Mouse (Mus musculus): Measurements from ENCODE around the gene 1700093K21Rik.
"Not testable (repeated sequence)": the region's sequence is repeated elsewhere in the genome, so short reads cannot be mapped to it uniquely, and the experiment has no call there.

Gene 1700093K21Rik

DNA sequence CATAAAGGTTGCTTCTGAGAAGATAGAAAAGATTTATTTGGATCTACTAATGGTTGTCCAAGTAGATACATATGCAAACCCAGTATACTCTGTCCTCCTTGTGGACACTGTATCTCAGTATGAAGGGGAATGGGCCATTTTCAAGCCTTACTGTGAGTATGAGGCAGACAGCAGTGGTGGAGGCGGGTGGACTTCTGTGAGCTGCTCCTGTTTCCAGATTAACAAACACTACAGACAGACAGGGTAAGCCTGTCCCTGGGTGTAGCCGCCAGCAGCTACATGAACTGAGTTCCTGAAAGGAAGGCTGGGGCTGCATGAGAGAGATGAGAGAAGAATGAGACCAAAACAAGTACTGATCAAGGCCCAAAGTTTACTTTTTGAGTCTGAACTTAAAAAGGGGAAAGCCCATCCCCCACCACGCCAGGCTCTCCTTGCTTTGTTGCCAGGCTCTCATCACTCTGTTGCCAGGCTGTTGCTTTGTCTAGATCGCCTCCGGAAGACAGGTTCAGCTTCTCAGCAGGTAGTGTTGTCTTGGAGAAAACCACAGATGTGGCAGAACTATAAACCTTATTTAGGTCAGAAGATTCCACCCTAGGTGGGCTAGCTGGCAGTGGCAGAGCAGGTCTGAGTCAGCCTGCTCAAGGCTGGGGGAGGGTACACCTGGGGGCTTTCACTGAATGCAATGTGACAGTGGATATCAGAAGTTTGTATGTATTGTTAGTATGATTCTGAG is at the start of gene 1700093K21Rik:
Gene 1700093K21Rik (minus strand): TSS at position 683 of the 733 bp plus-strand sequence.
- DNase-seq (ENCODE audit: low read depth, low spot score): no peak

DNA sequence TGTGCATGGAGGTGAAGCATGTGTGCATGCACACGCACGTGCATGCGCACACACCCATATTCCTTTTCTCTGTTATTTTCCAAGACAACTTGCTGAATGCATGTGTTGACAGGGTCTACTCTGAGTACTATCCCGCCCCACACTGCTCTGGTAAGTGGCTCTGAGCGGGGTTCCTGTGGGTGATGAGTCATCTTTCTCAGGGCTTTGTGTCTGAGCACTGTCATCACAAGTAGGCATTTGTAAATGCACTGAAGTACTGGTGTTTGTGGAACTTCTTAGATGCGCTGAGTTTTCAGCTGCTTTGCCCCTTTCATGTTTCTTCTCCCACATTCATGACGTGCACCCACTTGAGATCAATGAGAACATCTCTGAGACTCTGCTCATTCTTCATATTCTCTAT is 49.2 kb upstream of the 1700093K21Rik start:
- DNase-seq (ENCODE audit: low read depth, low spot score): no peak

DNA sequence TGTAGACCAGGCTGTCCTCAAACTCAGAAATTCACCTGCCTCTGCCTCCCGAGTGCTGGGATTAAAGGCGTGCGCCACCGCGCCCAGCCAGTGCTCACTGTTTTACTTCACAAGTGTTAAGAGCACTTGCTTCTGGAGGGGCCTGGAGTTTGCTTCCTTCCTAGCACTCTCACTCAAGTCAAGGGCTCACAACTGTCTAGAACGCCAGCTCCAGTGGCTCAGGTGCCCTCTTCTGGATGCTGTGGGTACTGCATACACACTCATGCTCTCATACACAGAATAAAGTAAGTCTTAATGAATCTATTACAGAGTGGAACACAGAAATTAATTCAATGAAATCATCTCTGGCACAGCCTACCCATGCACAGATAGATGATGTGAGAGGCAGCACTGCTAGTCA is 44.8 kb upstream of the 1700093K21Rik start:
- DNase-seq (ENCODE audit: low read depth, low spot score): peak; percentile 79

DNA sequence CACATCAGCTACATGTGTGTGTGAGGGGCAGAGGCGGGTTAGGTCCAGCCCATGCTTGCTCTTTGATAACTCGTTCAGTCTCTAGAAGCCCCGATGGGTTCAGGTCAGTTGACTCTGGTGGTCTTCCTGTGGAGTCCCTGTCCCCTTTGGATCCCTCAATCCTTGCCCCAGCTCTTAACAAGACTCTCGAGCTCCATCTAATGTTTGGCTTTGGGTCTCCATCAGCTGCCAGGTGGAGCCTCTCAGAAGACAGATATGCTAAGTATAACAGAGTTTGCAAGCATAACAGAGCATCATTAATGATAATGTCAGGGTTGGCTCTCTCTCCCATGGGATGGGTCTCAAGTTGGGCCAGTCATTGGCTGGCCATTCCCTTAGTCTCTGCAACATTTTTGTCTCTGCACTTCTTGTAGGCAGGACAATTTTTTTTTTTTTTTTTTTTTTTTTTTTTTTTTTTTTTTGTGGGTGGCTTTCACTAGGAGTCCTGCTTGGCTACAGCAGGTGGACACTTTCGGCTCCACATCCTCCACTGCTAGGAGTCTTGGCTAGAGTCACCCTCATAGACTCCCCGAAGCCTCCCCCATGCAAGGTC is 36.2 kb upstream of the 1700093K21Rik start:
- DNase-seq (ENCODE audit: low read depth, low spot score): no peak

DNA sequence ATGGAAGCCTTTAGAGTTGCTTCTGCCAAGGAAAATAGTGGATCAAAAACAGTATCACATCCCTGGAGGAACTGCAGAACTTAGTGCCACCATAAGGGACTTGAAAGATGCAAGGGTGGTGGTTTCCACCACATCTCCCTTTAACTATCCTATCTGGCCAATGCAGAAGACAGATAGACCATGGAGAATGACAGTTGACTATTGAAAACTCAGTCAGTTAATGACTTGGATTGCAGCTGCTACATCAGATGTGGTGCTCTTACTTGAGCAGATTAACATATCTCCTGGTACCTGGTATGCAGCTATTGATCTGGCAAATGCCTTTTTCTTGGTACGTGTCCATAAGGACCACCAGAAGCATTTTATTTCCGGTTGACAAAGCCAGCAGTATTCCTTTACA is 16.5 kb upstream of the 1700093K21Rik start:
- no peak for DNase-seq (ENCODE audit: low read depth, low spot score)

DNA sequence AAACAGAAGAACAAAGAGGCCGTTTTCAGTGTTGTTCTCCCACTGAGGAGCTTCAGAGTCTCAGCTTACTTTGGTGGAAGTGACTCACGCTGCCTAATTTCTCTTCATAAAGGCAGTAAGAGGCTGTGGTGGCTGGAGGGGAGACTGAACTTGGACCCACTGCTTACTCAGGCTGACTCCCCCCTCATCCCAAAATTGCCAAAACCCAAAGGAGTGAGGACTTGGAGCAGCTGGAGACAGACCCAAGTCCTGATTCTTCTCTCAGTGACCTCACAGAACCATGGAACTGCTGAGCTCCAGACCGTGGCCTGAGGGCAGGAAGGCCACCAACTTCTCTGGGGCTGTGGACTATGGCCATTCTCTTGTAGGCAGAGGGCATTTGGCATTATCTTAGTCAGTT is 2.0 kb downstream of the 1700093K21Rik start:
- no peak for DNase-seq (ENCODE audit: low read depth, low spot score)

DNA sequence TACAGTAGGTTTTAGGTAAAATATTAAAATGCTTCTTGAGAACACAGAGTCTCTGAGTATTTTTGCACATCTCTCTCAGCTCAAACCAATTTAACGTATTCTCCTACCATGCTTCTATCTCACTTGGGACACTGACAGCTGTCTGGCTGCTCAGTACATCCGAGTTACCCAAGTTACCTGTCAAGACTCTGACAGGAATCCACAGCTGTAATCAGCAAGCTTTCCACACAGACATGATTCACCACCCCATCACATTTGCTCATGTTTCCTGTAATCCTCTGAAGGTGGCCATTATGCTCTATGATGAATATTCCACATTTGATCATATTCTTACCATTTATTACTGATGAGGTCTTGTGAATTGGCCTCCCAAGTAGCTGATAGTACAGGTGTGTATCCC is 5.6 kb downstream of the 1700093K21Rik start:
- no peak for DNase-seq (ENCODE audit: low read depth, low spot score)

DNA sequence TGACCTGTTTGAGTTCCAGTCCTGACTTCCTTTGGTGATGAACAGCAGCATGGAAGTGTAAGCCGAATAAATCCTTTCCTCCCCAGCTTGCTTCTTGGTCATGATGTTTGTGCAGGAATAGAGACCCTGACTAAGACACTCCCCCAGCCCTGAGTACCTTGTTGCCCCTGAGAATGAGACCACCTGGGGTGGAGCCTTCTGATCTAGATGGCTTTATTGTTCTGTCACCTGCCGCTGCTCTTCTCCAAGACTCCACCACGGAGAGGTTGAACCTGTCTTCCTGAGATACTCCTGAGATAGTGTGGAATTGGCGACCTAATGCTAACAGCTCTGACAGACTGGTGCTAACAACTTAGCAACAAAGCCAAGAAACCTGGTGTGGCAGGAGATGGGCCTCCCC is 6.2 kb downstream of the 1700093K21Rik start:
- DNase-seq (ENCODE audit: low read depth, low spot score): not testable (repeated sequence)

DNA sequence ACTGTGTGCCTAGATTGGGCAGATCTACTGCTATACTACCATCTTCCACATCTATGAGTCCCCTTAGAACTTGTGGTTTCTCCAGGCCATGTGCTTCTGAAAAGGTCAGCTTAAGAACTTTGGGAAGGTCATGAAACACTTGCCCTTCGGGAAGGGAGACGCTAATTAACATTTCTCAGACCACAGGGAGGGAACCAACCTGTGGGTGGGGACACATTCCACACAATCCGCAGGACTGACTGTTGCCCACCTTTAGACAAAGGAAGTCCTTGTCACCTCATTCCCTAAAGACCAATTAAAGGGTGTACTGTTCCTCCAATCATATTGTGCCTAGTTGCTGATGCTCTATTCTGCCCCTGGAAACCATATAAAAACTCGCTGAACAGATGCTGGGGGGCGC is 16.2 kb downstream of the 1700093K21Rik start:
- DNase-seq (ENCODE audit: low read depth, low spot score): not testable (repeated sequence)

DNA sequence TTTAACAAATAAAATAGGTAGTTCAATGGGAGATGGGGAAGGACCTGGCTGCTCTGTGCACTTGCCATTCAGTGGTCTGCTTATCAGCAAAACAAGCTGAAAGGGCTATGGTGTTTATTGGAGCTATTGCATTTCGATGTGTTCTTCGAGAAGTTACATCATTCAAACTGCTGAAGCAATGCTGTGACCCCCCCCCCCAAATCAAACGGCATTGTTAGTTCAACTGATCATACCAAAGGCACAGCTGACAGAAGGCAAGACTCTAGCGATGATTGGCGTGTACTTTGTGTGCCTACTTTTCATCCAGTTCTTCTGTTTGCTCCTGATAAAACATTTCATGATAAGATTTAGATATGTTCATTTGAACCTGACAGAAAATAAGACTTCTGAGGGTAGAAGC is 22.3 kb downstream of the 1700093K21Rik start:
- peak; percentile 26 for DNase-seq (ENCODE audit: low read depth, low spot score)

DNA sequence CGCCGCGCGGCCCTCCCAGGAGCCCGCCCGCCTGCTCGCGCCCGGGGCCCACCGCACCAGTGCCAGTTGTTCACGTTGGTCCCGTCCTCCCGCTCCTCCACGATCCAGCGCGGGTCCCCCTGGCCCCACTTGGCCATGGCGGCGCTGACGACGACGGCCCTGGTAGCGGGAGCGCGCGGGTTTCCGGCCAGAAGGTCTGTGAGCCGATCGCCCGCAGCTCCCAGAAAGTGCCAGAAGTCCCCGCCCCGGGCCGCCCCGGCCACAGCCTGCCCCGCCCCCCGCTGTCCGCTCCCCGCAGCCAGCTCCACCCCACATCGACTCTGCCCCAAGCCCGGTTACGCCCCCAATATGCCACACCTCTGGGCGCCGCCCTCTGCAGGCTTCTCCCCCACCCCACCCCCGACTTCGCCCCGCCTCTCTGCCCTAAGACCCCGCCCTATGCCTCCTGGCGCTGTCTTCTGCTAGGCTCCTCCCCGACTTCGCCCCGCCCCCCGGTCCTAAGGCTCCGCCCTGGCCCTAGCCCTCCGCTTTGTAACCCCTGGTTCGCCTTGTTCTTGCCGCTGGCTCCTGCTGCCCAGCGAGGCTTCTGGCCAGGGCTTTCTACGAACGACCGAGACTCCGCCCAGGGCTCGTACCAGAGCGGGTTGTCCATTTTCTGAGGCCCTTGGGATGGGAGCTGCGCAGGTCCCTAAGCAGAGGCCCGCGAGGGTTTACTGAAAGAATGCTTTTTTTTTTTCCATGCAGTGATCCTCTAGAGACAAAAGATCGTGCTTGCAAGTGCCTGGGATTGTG is 23.0 kb downstream of the 1700093K21Rik start, which contains the start of gene Ahsa2:
Gene Ahsa2 (minus strand): TSS at position 313 of the 792 bp plus-strand sequence.
- DNase-seq (ENCODE audit: low read depth, low spot score): peak; percentile 97

DNA sequence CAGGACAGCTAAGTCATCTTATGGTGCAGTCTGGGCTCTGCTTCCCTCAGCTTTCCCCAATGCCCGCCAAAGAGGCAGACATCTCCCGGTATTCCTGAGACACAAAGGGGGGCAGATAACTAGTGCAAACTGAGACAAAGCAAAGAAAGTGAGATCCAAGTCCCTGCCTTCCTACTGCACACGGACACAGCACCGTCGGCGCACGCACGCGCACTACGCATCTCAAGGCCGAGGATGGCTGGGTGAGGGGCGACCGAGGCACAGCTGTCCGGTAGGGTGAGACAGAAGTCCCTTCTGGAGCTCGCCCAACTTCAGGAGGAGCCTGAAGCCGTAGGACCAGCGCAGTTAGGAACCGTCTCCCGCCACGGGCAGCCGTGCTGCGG is 23.6 kb downstream of the 1700093K21Rik start:
- DNase-seq (ENCODE audit: low read depth, low spot score): peak; percentile 83

DNA sequence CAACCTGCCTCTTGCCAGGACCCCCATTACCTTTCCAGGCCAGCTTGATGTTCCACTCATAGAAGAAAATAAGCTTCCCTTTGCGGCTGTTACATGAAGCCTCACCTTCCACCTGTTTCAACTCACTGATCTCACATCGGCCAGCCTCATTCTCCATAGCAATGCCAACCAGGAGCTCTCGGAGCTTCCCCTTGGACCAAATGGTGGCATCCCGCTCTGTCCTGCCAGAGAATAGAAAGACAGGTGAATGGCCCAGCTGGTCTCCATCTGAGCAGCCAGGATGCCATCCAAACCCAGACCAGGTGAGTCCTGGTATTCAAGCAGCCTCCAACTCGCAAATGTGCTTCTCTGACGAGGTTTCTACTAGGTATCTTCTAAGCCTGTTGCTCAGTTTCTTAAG is 24.3 kb downstream of the 1700093K21Rik start:
- peak; percentile 14 for DNase-seq (ENCODE audit: low read depth, low spot score)

DNA sequence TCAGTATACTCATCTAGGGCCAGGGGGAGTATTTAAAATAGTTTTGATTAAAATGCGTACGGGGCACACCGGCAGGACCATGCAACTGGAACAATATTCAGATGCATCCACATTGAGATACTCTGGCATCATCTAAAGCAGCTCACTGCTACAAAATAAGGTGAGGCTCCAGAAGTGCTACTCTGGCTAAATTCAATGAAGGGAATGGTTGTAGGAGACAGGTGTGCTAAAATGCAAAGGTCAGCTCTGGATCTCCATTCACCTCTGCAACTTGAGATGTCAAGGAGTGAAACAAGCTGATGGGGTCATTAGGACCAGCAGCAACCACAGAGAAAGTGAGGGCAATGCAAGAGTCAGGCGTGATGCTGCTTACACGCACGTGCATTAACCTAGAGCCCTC is 25.7 kb downstream of the 1700093K21Rik start:
- DNase-seq (ENCODE audit: low read depth, low spot score): no peak

DNA sequence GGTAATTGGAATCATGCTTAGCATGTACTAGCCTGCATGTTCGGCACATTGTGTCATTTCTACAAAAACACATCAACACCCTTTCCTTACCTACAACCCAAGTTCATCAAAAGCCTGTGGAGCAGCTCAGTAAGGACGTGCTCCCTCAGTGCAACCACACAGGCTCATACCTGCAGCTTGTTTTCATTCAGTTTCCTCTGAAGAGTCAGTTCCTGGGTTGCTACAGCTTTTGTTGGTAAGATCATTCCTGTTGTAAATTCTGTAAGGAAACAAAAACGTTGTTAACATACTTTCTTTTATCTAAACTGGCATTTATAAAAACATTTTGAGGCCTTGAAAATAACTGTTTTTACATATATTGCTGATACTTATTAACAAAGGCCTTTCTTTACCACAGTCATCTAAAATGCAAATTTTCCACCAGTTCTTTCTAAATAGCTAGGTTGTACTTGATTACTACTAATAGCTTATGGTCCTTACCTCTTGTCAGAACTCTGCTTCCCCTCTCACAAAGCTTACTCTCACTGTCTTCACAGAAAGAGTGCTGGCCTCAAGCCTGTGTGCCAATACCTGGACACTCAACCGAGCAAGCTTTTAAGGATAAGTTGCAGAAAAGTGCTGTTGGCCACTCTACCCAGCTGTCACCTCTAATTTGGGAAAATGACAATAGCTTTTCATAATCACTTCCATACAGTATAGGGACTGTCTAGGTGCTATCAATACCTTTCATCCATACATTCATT is 28.7 kb downstream of the 1700093K21Rik start:
- no peak for DNase-seq (ENCODE audit: low read depth, low spot score)

DNA sequence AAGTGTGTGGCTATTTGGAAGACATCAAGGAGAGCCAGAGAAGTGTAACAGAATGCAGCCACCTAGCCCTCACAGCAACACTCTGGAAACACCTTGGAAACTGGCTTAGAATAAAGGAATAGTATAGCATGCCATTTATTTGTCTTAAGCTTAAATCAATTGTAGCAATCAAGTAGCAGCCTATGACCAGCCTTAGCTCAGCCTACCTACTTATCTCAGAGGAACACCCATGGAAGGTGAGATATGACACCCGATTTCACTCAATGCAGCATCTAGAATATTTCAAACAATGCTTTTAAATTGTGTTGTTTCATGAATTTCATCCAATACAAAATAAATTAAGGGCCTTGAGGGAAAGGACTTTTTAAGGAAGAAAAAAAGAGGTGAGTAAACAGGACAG is 31.0 kb downstream of the 1700093K21Rik start:
- no peak for DNase-seq (ENCODE audit: low read depth, low spot score)

All from CD4-positive, CD25-positive, alpha-beta regulatory T cell, adult 2 months (primary cell).